25 mouse cellular contexts compared by ENCODE assay signal in genomic region chr8:10096968-10097547, GRCm38 (mm10). TPM values are rescaled to one million over a fixed set of nuclear protein-coding genes. Genes with fewer than 3 reads are reported as not detected.
DNase-seq lines count a peak whose midpoint lies in the region; ATAC-seq and TF ChIP-seq lines count a peak whose summit lies in the region.
"Had no signal": no experiment of that assay in that cellular context is flagged by ENCODE, and none has a peak within 500 bp of the region (broad histone marks: within the 10 kb centered on the region; RNA-seq: fewer than 3 reads in every experiment).

No protein-coding gene starts in this region.

- intact Hi-C loops in heart, postnatal 36 days (cut with DNase I): no loop called here

- no peaks in the 10 kb centered on the region for H3K36me3 ChIP-seq in midbrain, postnatal 0 days (ENCODE audit: insufficient read depth, low read length)
- no peaks in the 10 kb centered on the region for H3K36me3 ChIP-seq in midbrain, embryonic 15.5 days (replicated peaks)
- no peaks in the 10 kb centered on the region for H3K36me3 ChIP-seq in embryonic facial prominence, embryonic 10.5 days (replicated peaks)
- H3K36me3 ChIP-seq: forebrain, embryonic 12.5 days; G1E; limb, embryonic 12.5 days; liver, embryonic 13.5 days; lung, embryonic 15.5 days; stomach, embryonic 15.5 days had no signal

- 73% methylated on average over 9 of the region's 9 CpGs for WGBS in midbrain, postnatal 0 days
- WGBS in midbrain, embryonic 15.5 days: 72% methylated on average over 9 of the region's 9 CpGs
- WGBS in embryonic facial prominence, embryonic 10.5 days: 81% methylated on average over 9 of the region's 9 CpGs

- no peaks in the 10 kb centered on the region for H3K27me3 ChIP-seq in midbrain, postnatal 0 days (ENCODE audit: insufficient read depth, low read length)
- H3K27me3 ChIP-seq in midbrain, embryonic 15.5 days (replicated peaks): no peaks in the 10 kb centered on the region
- H3K27me3 ChIP-seq in embryonic facial prominence, embryonic 10.5 days (replicated peaks; ENCODE audit: low read depth, poor library complexity, severe bottlenecking): no peaks in the 10 kb centered on the region
- H3K27me3 ChIP-seq: forebrain, embryonic 12.5 days; limb, embryonic 12.5 days; liver, embryonic 13.5 days; lung, embryonic 15.5 days; stomach, embryonic 15.5 days had no signal

- peak; percentile 9 for DNase-seq in embryo, embryonic 10 days (ENCODE audit: low spot score)
- DNase-seq in embryo, embryonic 9.5 days (ENCODE audit: extremely low spot score): no peak
- DNase-seq in midbrain, postnatal 0 days (ENCODE audit: low spot score): peak; percentile 23
- DNase-seq in mesoderm, embryonic 11.5 days (ENCODE audit: low read depth, low spot score): peak; percentile 67
- DNase-seq in heart, postnatal 36 days: no peak
- DNase-seq in cerebellum, adult 9-11 months: no peak
- DNase-seq in embryonic facial prominence, embryonic 10.5 days (ENCODE audit: low spot score): no peak
- DNase-seq: cerebellum, adult 11-12 months; cerebellum, postnatal 36 days; heart, postnatal 14 days; kidney, postnatal 25 days; liver, embryonic 13.5 days; midbrain, embryonic 14.5 days; right cerebral cortex, adult 18-20 months; spleen, adult 18-20 months had no signal

- H3K9ac ChIP-seq in midbrain, postnatal 0 days (replicated peaks; ENCODE audit: low read length, poor library complexity, severe bottlenecking): no peak overlapping the region
- H3K9ac ChIP-seq in midbrain, embryonic 15.5 days: no peak overlapping the region
- H3K9ac ChIP-seq: forebrain, embryonic 12.5 days; limb, embryonic 12.5 days; liver, embryonic 13.5 days; lung, embryonic 15.5 days; stomach, embryonic 15.5 days had no signal

- no peak overlapping the region for H3K27ac ChIP-seq in midbrain, postnatal 0 days (ENCODE audit: low read depth, low read length)
- H3K27ac ChIP-seq in midbrain, embryonic 15.5 days: no peak overlapping the region
- H3K27ac ChIP-seq in embryonic facial prominence, embryonic 10.5 days (replicated peaks): no peak overlapping the region
- H3K27ac ChIP-seq: forebrain, embryonic 12.5 days; limb, embryonic 12.5 days; liver, embryonic 13.5 days; lung, embryonic 15.5 days; stomach, embryonic 15.5 days had no signal

- TF ChIP-seq CTCF in midbrain, postnatal 0 days (IDR thresholded peaks at IDR 0.05): no peak

- no peaks in the 10 kb centered on the region for H3K9me3 ChIP-seq in midbrain, postnatal 0 days (ENCODE audit: low read length)
- no peaks in the 10 kb centered on the region for H3K9me3 ChIP-seq in midbrain, embryonic 15.5 days
- no peaks in the 10 kb centered on the region for H3K9me3 ChIP-seq in embryonic facial prominence, embryonic 10.5 days
- H3K9me3 ChIP-seq: forebrain, embryonic 12.5 days; G1E; limb, embryonic 12.5 days; liver, embryonic 13.5 days; lung, embryonic 15.5 days; stomach, embryonic 15.5 days had no signal

- H3K4me2 ChIP-seq in midbrain, postnatal 0 days (ENCODE audit: low read depth, low read length, poor library complexity, severe bottlenecking): no peak overlapping the region
- no peak overlapping the region for H3K4me2 ChIP-seq in midbrain, embryonic 15.5 days
- H3K4me2 ChIP-seq: forebrain, embryonic 12.5 days; heart, embryonic 11.5 days; limb, embryonic 12.5 days; liver, embryonic 13.5 days; lung, embryonic 15.5 days; stomach, embryonic 15.5 days had no signal

- H3K4me1 ChIP-seq in midbrain, postnatal 0 days (ENCODE audit: insufficient read depth, low read length): no peaks in the 10 kb centered on the region
- no peaks in the 10 kb centered on the region; the same call in 1 of the 2 replicates for H3K4me1 ChIP-seq in midbrain, embryonic 15.5 days
- H3K4me1 ChIP-seq in embryonic facial prominence, embryonic 10.5 days: 0 out of 2 replicates have a peak, but pooled peaks cover under 1% of the 10 kb centered on the region
- H3K4me1 ChIP-seq: forebrain, embryonic 12.5 days; limb, embryonic 12.5 days; liver, embryonic 13.5 days; lung, embryonic 15.5 days; stomach, embryonic 15.5 days had no signal

- H3K4me3 ChIP-seq in midbrain, postnatal 0 days (ENCODE audit: low read depth, low read length): no peak overlapping the region
- H3K4me3 ChIP-seq in midbrain, embryonic 15.5 days: no peak overlapping the region
- H3K4me3 ChIP-seq in embryonic facial prominence, embryonic 10.5 days: no peak overlapping the region
- H3K4me3 ChIP-seq: forebrain, embryonic 12.5 days; limb, embryonic 12.5 days; liver, embryonic 13.5 days; lung, embryonic 15.5 days; stomach, embryonic 15.5 days had no signal

- no peak for ATAC-seq in midbrain, postnatal 0 days (ENCODE audit: low FRiP score)
- no peak for ATAC-seq in midbrain, embryonic 15.5 days (replicated peaks)
- ATAC-seq: CD4-positive, CD25-positive, alpha-beta regulatory T cell, adult 4 months; intestine, embryonic 16.5 days had no signal

RNA-seq across cellular contexts. Expression of gene Myo16, which starts 56.7 kb away (rescaled TPM):
- 59.9 and 62.6 TPM in 2 replicates for total RNA-seq in midbrain, postnatal 0 days (2014; rRNA removed)
- 5.8 and 7.7 TPM in 2 replicates for polyA plus RNA-seq in midbrain, postnatal 0 days (2015; fragmentation: Nextera tagmentation; extraction: Ambion mirVana)
- 6.2 and 7.7 TPM in 2 replicates for polyA plus RNA-seq in midbrain, embryonic 15.5 days (2015; fragmentation: Nextera tagmentation; extraction: Ambion mirVana)
- 1 to 10 TPM; 2.4 to 3.2 TPM for total RNA-seq in heart, postnatal 36 days (2021)
- 0.97 and 1.1 TPM in 2 replicates for polyA plus RNA-seq in embryonic facial prominence, embryonic 10.5 days (2016; fragmentation: Nextera tagmentation; extraction: Ambion mirVana)
- total RNA-seq: megakaryocyte progenitor cell, adult 5-6 weeks had no signal
- polyA plus RNA-seq: CD4-positive, CD25-positive, alpha-beta regulatory T cell, adult 4 months; liver, embryonic 13.5 days had no signal

Comparison
In these comparisons a context has a peak if more than half of its experiments do, and no peak if none do; other contexts are left out.
1. DNase-seq: peak in embryo, embryonic 10 days (single experiment), midbrain, postnatal 0 days (single experiment) and mesoderm, embryonic 11.5 days (single experiment); none in embryo, embryonic 9.5 days (single experiment), heart, postnatal 36 days (0 of 2), cerebellum, adult 9-11 months (single experiment) and embryonic facial prominence, embryonic 10.5 days (single experiment).